Mouse (Mus musculus): ENCODE measurements at regions not wholly inside any gene's neighbourhood (a gene's known extent, or its start where the extent isn't known, plus 50 kb on each side); places are given as distances from the start of the nearest gene placed in this dataset.

DNA sequence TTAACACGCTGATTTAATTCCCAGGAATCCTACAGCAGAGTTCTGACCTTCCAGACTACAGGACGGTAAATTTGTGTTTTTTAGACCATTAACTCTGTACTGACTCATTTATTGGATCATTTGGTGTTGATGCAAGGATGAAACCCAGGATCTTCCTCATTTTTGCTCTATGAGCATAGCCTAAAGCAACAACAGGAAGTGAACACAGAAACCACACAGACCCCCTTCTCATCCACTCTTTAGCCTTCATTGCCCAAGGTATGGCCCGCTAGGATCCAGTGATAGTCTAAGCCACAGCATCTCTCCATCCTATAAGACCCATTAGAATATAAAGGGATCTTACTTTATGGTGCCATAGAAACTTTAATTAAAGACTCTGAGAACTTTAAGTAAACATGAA, 56.5 kb upstream of the Grin2b start:
- DNase-seq (ENCODE audit: low spot score): no peak

- no peak for DNase-seq (ENCODE audit: low spot score)
Measured at GRCm38 (mm10) chr6:136235473-136235872, 62.2 kb upstream of the Grin2b start.

- DNase-seq (ENCODE audit: low spot score): no peak
Measured at GRCm38 (mm10) chr6:136238989-136239388, 65.7 kb upstream of the Grin2b start.

DNA sequence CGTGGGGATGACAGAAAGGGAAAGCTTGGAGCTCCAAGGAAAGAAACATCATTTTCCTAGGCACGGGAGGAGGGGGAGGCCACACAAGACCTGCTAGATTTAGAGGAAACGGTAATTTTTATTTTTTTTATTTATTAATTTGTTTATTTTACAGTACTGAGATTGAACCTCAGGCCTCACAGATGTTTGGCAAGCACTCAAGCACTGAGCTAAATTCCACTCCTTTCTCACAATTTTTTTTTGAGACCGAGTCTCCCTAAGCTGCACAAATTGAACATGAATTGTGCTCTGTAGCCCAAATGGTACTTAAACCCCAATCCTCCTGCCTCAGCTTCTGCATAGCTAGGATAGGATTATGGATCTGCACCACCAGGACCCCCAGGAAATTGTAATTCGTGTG, 66.1 kb upstream of the Grin2b start:
- no peak for DNase-seq (ENCODE audit: low spot score)

GRCm38 (mm10) chr6:136241574-136242311, 68.4 kb upstream of the Grin2b start:
- DNase-seq (ENCODE audit: low spot score): peak; percentile 42

DNA sequence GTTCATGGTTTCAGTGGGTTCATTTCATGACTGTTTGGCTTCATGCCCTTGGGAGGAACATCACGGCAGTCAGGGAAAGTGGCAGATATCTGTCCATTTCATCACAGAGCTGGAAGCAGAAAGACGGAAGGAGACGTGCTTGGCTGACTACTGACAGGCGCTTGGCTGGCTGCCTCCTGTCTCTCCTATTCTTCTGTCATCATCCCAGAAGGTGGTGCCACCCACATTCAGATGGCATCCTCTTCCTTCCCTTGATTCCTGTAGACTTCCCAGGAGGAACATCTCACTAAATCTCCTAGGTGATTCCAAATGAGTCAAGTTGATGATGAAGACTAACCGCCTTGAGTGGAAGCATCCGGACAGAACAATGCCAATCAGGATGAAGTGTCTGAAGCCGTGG, 71.6 kb upstream of the Grin2b start:
- no peak for DNase-seq (ENCODE audit: low spot score)

DNA sequence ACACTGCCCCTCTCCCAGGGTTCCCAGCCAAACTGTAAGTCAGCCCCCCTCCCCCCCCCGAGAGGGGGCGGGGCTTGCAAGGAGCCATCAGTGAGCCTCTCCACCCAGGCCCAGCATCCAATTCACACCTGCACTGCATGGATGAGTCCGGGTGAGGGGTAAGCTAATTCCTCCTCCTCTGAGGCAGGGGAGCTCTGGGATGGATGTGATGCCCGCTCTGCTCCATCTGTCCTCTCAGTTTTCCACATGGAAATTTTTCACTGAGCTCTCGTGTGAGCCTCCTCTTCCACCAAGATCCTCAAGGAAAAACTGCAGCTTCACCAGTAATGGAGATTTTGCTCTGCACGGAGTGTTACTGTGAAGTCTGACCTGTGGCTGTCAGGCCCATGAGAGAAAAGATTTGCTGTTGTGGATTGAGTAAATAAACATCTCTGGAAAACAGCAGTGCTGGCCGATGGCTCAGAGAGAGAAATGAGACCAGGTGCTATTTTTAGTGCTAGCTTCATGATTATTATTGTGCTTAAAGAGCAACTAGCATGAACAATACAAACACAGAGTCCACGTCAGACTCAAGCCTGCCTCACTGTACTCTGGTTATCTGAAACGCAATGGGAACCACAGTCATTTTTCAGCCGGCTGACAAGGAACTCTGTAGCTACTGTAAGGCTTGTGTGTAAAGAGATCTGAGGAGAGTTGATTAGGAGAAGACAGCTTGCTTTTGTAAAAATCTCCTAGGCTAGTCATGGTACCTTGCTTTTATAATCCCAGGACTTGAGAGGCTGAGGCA, 71.4 kb upstream of the Gm8994 start:
- no peak for DNase-seq (ENCODE audit: low spot score)

- DNase-seq (ENCODE audit: low spot score): no peak
Measured at GRCm38 (mm10) chr6:136275742-136276141, 51.6 kb upstream of the Gm8994 start.

GRCm38 (mm10) chr6:136276771-136277170, 50.6 kb upstream of the Gm8994 start:
- no peak for DNase-seq (ENCODE audit: low spot score)
